Mouse (Mus musculus) heart, embryonic 15.5 days (tissue): ENCODE measurements around the gene Add2. TPM values are rescaled to one million over a fixed set of nuclear protein-coding genes. Genes with fewer than 3 reads are reported as not detected.

ENCODE experiments used
- ATAC-seq: fragments of 200-750 bp; cut with Nextera tagmentation; replicated peaks from 2 replicates; pipeline ENCODE4 v1.8.0; 2017; ENCODE audit warnings: low read depth, moderate TSS enrichment; ENCODE audit not compliant: insufficient number of reproducible peaks, insufficient read depth, low FRiP score
- H3K27ac ChIP-seq: fragments of 300-500 bp; sonication (generic); 2 replicates; pipeline ENCODE4 v1.5.1; 2015; ENCODE audit warnings: mild to moderate bottlenecking, inconsistent platforms
- H3K27me3 ChIP-seq: fragments of 300-500 bp; sonication (generic); 2 replicates; pipeline ENCODE4 v1.6.1; 2015; ENCODE audit warnings: inconsistent platforms
- H3K36me3 ChIP-seq: fragments of 300-500 bp; sonication (generic); 2 replicates; pipeline ENCODE4 v1.6.1; 2015; ENCODE audit warnings: mild to moderate bottlenecking, inconsistent platforms
- H3K4me1 ChIP-seq: fragments of 300-500 bp; sonication (generic); replicated peaks from 2 replicates; pipeline ENCODE4 v1.6.1; 2015; ENCODE audit warnings: inconsistent platforms
- H3K4me2 ChIP-seq: fragments of 300-500 bp; sonication (generic); 2 replicates; pipeline ENCODE4 v1.6.1; 2015; ENCODE audit warnings: inconsistent platforms, mild to moderate bottlenecking, moderate library complexity
- H3K4me3 ChIP-seq: fragments of 300-500 bp; sonication (generic); 2 replicates; pipeline ENCODE4 v1.5.1; 2015; ENCODE audit warnings: mild to moderate bottlenecking, inconsistent platforms
- H3K9ac ChIP-seq: fragments of 300-500 bp; sonication (generic); 2 replicates; pipeline ENCODE4 v1.6.1; 2015; ENCODE audit warnings: mild to moderate bottlenecking, inconsistent platforms
- H3K9me3 ChIP-seq: fragments of 300-500 bp; sonication (generic); replicated peaks from 2 replicates; pipeline ENCODE4 v1.6.1; 2016; ENCODE audit warnings: inconsistent platforms
- WGBS: fragments of 180-500 bp; shearing (Covaris S2); methylation state at CpG from one replicate; pipeline ENCODE4 v1.1.7; 2015; ENCODE audit warnings: mixed read lengths; 5-methylcytosine and 5-hydroxymethylcytosine counted together
- polyA plus RNA-seq: library from polyadenylated mRNA; unstranded; fragments of >200 nt; fragmentation: Nextera tagmentation; extraction: Ambion mirVana; gene quantifications from 2 replicates; pipeline ENCODE4 v1.2.1, GENCODE M21; 2015

The Add2 gene
- polyA plus RNA-seq, 1 experiment from 2014 or later, result 1.6 TPM

GRCm38 (mm10) chr6:86086851-86087571 is 58.5 kb downstream of the Add2 start:
- H3K36me3 ChIP-seq, result no peaks in the 10 kb centered on the region
- no peaks in the 10 kb centered on the region for H3K4me1 ChIP-seq
- 59% methylated on average over 9 of the region's 9 CpGs for WGBS
- no peak overlapping the region for H3K4me2 ChIP-seq
- H3K4me3 ChIP-seq, result no peak overlapping the region
- no peaks in the 10 kb centered on the region for H3K27me3 ChIP-seq
- H3K27ac ChIP-seq, result no peak overlapping the region
- ATAC-seq, result no peak
- no peak overlapping the region for H3K9ac ChIP-seq
- no peaks in the 10 kb centered on the region for H3K9me3 ChIP-seq

- WGBS, result 21% methylated on average over 3 of the region's 3 CpGs
- no peak overlapping the region for H3K9ac ChIP-seq
- H3K4me3 ChIP-seq, result no peak overlapping the region
- no peak overlapping the region for H3K27ac ChIP-seq
- ATAC-seq, result no peak
- H3K4me2 ChIP-seq, result no peak overlapping the region
- H3K4me1 ChIP-seq, result no peaks in the 10 kb centered on the region
- no peaks in the 10 kb centered on the region for H3K27me3 ChIP-seq
- no peaks in the 10 kb centered on the region for H3K9me3 ChIP-seq
- no peaks in the 10 kb centered on the region for H3K36me3 ChIP-seq
These were observed 59.3 kb downstream of the Add2 start for GRCm38 (mm10) chr6:86087813-86088212.

- 60% methylated on average over 9 of the region's 10 CpGs for WGBS
- no peak overlapping the region for H3K27ac ChIP-seq
- no peaks in the 10 kb centered on the region for H3K4me1 ChIP-seq
- H3K9ac ChIP-seq, result no peak overlapping the region
- H3K36me3 ChIP-seq, result no peaks in the 10 kb centered on the region
- no peak for ATAC-seq
- H3K4me2 ChIP-seq, result no peak overlapping the region
- no peaks in the 10 kb centered on the region for H3K9me3 ChIP-seq
- H3K4me3 ChIP-seq, result no peak overlapping the region
- H3K27me3 ChIP-seq, result no peaks in the 10 kb centered on the region
These were observed 65.8 kb downstream of the Add2 start for GRCm38 (mm10) chr6:86094202-86094838.

GRCm38 (mm10) chr6:86095518-86095917 is 67.0 kb downstream of the Add2 start:
- H3K9me3 ChIP-seq, result no peaks in the 10 kb centered on the region
- no peak overlapping the region for H3K4me2 ChIP-seq
- H3K27ac ChIP-seq, result no peak overlapping the region
- H3K4me3 ChIP-seq, result no peak overlapping the region
- 74% methylated on average over 5 of the region's 5 CpGs for WGBS
- H3K4me1 ChIP-seq, result no peaks in the 10 kb centered on the region
- peaks cover 4% of the 10 kb centered on the region; the same call in 1 of the 2 replicates for H3K27me3 ChIP-seq
- no peak overlapping the region for H3K9ac ChIP-seq
- no peaks in the 10 kb centered on the region for H3K36me3 ChIP-seq
- no peak for ATAC-seq

- H3K4me3 ChIP-seq, result no peak overlapping the region
- H3K27me3 ChIP-seq, result peaks cover 4% of the 10 kb centered on the region; the same call in 1 of the 2 replicates
- ATAC-seq, result no peak
- WGBS, result 87% methylated on average over 10 of the region's 10 CpGs
- no peaks in the 10 kb centered on the region for H3K36me3 ChIP-seq
- no peaks in the 10 kb centered on the region for H3K4me1 ChIP-seq
- no peaks in the 10 kb centered on the region for H3K9me3 ChIP-seq
- H3K9ac ChIP-seq, result no peak overlapping the region
- H3K27ac ChIP-seq, result no peak overlapping the region
- H3K4me2 ChIP-seq, result no peak overlapping the region
These were observed 68.3 kb downstream of the Add2 start for GRCm38 (mm10) chr6:86096733-86097132.

- ATAC-seq, result no peak
- no peak overlapping the region for H3K27ac ChIP-seq
- no peak overlapping the region for H3K9ac ChIP-seq
- no peaks in the 10 kb centered on the region for H3K9me3 ChIP-seq
- WGBS, result 55% methylated on average over 4 of the region's 4 CpGs
- no peaks in the 10 kb centered on the region for H3K4me1 ChIP-seq
- H3K4me2 ChIP-seq, result no peak overlapping the region
- no peaks in the 10 kb centered on the region for H3K36me3 ChIP-seq
- H3K27me3 ChIP-seq, result peaks cover 4% of the 10 kb centered on the region; the same call in 1 of the 2 replicates
- no peak overlapping the region for H3K4me3 ChIP-seq
These were observed 68.7 kb downstream of the Add2 start for GRCm38 (mm10) chr6:86097155-86097554.

- Histone ChIP-seq H3K4me3 (no peak overlapping the region), H3K27ac (no peak overlapping the region), H3K36me3 (no peaks in the 10 kb centered on the region), H3K9me3 (no peaks in the 10 kb centered on the region), H3K27me3 (peaks cover 4% of the 10 kb centered on the region; the same call in 1 of the 2 replicates), H3K4me1 (no peaks in the 10 kb centered on the region), H3K4me2 (no peak overlapping the region), H3K9ac (no peak overlapping the region)
- 76% methylated on average over 4 of the region's 4 CpGs for WGBS
- ATAC-seq, result no peak
These were observed 70.5 kb downstream of the Add2 start for GRCm38 (mm10) chr6:86099003-86099402.

- Histone ChIP-seq H3K36me3 (no peaks in the 10 kb centered on the region), H3K9me3 (no peaks in the 10 kb centered on the region), H3K4me1 (no peaks in the 10 kb centered on the region), H3K27ac (no peak overlapping the region), H3K9ac (no peak overlapping the region), H3K27me3 (peaks cover 4% of the 10 kb centered on the region; the same call in 1 of the 2 replicates), H3K4me2 (no peak overlapping the region), H3K4me3 (no peak overlapping the region)
- ATAC-seq, result no peak
- 76% methylated on average over 5 of the region's 5 CpGs for WGBS
These were observed 73.0 kb downstream of the Add2 start for GRCm38 (mm10) chr6:86101451-86101850.

- WGBS, result 81% methylated on average over 5 of the region's 5 CpGs
- no peaks in the 10 kb centered on the region for H3K36me3 ChIP-seq
- no peak overlapping the region for H3K4me3 ChIP-seq
- ATAC-seq, result no peak
- H3K27me3 ChIP-seq, result peaks cover 4% of the 10 kb centered on the region; the same call in 1 of the 2 replicates
- no peak overlapping the region for H3K27ac ChIP-seq
- no peaks in the 10 kb centered on the region for H3K4me1 ChIP-seq
- no peak overlapping the region for H3K9ac ChIP-seq
- H3K4me2 ChIP-seq, result no peak overlapping the region
- no peaks in the 10 kb centered on the region for H3K9me3 ChIP-seq
These were observed 74.4 kb downstream of the Add2 start for GRCm38 (mm10) chr6:86102874-86103273.

- H3K27ac ChIP-seq, result no peak overlapping the region
- no peaks in the 10 kb centered on the region for H3K9me3 ChIP-seq
- H3K4me2 ChIP-seq, result no peak overlapping the region
- H3K36me3 ChIP-seq, result no peaks in the 10 kb centered on the region
- 62% methylated on average over 4 of the region's 4 CpGs for WGBS
- H3K4me1 ChIP-seq, result no peaks in the 10 kb centered on the region
- ATAC-seq, result no peak
- peaks cover 4% of the 10 kb centered on the region; the same call in 1 of the 2 replicates for H3K27me3 ChIP-seq
- no peak overlapping the region for H3K4me3 ChIP-seq
- H3K9ac ChIP-seq, result no peak overlapping the region
These were observed 75.1 kb downstream of the Add2 start for GRCm38 (mm10) chr6:86103614-86104013.

GRCm38 (mm10) chr6:86104719-86105118 is 76.2 kb downstream of the Add2 start:
- H3K27ac ChIP-seq, result no peak overlapping the region
- H3K4me2 ChIP-seq, result no peak overlapping the region
- H3K27me3 ChIP-seq, result peaks cover 2% of the 10 kb centered on the region; the same call in 1 of the 2 replicates
- no peak overlapping the region for H3K4me3 ChIP-seq
- no peaks in the 10 kb centered on the region for H3K4me1 ChIP-seq
- no peaks in the 10 kb centered on the region for H3K9me3 ChIP-seq
- no peak for ATAC-seq
- H3K36me3 ChIP-seq, result no peaks in the 10 kb centered on the region
- no peak overlapping the region for H3K9ac ChIP-seq
- WGBS, result 69% methylated on average over 4 of the region's 4 CpGs

- H3K4me3 ChIP-seq, result no peak overlapping the region
- no peaks in the 10 kb centered on the region for H3K9me3 ChIP-seq
- no peak for ATAC-seq
- no peaks in the 10 kb centered on the region for H3K27me3 ChIP-seq
- no peak overlapping the region for H3K27ac ChIP-seq
- H3K4me2 ChIP-seq, result no peak overlapping the region
- H3K9ac ChIP-seq, result no peak overlapping the region
- WGBS, result 68% methylated on average over 12 of the region's 12 CpGs
- H3K4me1 ChIP-seq, result no peaks in the 10 kb centered on the region
- H3K36me3 ChIP-seq, result no peaks in the 10 kb centered on the region
These were observed 77.6 kb downstream of the Add2 start for GRCm38 (mm10) chr6:86106045-86106444.
